In the genomic region with DNA sequence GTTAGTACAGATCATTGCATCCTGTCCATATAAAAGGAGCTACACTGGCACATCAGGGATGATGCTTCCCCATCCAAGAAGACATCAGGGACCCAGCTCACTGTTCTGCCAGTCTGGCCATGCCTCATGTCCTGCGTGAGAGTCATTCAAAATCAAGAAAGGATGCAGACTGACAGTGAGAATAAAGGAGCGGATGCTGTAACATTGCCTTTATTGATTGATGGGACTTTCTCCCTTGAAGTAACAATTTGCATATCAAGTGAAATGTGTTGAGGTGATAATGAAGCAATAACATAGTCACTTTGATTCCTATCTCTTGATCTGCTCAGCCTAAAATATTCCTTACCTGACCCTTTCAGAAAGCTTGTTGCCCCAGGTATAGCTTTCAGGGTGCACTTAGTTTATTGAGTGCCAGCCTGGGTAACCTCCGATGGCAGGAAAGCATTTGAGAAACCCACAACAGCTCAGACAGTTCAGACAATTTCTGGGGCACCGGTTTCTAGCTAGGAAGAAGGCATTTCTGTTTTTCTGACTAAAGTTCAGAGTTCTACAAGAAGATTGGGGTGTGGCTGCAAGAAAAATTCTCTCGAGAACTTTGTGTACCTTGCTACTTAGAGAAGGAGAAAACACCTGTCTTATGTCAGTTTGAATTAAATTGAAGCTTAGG, we compare ENCODE assay signal across 28 mouse cellular contexts.
A peak's percentile ranks its signal among the peaks of the same experiment; 100 is the strongest.
DNase-seq lines count a peak whose midpoint lies in the region; ATAC-seq and TF ChIP-seq lines count a peak whose summit lies in the region.
"Had no signal": no experiment of that assay in that cellular context is flagged by ENCODE, and none has a peak within 500 bp of the region (broad histone marks: within the 10 kb centered on the region; RNA-seq: fewer than 3 reads in every experiment).

No protein-coding gene starts in this region.

- WGBS in intestine, embryonic 15.5 days: 72% methylated on average over 5 of the region's 5 CpGs
- 49% methylated on average over 5 of the region's 5 CpGs for WGBS in intestine, postnatal 0 days
- 87% methylated on average over 5 of the region's 5 CpGs for WGBS in liver, embryonic 11.5 days

- H3K4me1 ChIP-seq in intestine, embryonic 15.5 days (replicated peaks): no peaks in the 10 kb centered on the region
- no peaks in the 10 kb centered on the region; the same call in 1 of the 2 replicates for H3K4me1 ChIP-seq in intestine, postnatal 0 days (replicated peaks; ENCODE audit: control insufficient read depth, insufficient read depth, low read length)
- H3K4me1 ChIP-seq in liver, embryonic 11.5 days (replicated peaks; ENCODE audit: control insufficient read depth, insufficient read depth, low read length): no peaks in the 10 kb centered on the region
- H3K4me1 ChIP-seq: embryonic facial prominence, embryonic 13.5 days; embryonic facial prominence, embryonic 15.5 days; forebrain, embryonic 10.5 days; forebrain, embryonic 12.5 days had no signal

- no peak overlapping the region for H3K4me2 ChIP-seq in intestine, embryonic 15.5 days (replicated peaks)
- H3K4me2 ChIP-seq in intestine, postnatal 0 days (replicated peaks; ENCODE audit: low read depth): no peak overlapping the region; the same call in 1 of the 2 replicates
- H3K4me2 ChIP-seq in liver, embryonic 11.5 days: no peak overlapping the region
- H3K4me2 ChIP-seq: embryonic facial prominence, embryonic 13.5 days; embryonic facial prominence, embryonic 15.5 days; forebrain, embryonic 12.5 days had no signal

- no peak for TF ChIP-seq CTCF in intestine, postnatal 0 days (IDR thresholded peaks at IDR 0.05; ENCODE audit: low read depth)

- ATAC-seq in activated CD4-positive, CD25-positive, alpha-beta regulatory T cell, adult 4 months: peak; percentile 56
- peak; percentile 62 for ATAC-seq in intestine, embryonic 15.5 days
- peak; percentile 59 for ATAC-seq in intestine, postnatal 0 days
- no peak for ATAC-seq in liver, embryonic 11.5 days (replicated peaks; ENCODE audit: low FRiP score)
- ATAC-seq: forebrain, embryonic 14.5 days; forebrain, embryonic 16.5 days; Patski had no signal

- H3K4me3 ChIP-seq in intestine, embryonic 15.5 days (replicated peaks): no peak overlapping the region
- H3K4me3 ChIP-seq in intestine, postnatal 0 days (ENCODE audit: low read depth, low read length): no peak overlapping the region
- H3K4me3 ChIP-seq in liver, embryonic 11.5 days (ENCODE audit: low read depth, low read length): no peak overlapping the region
- H3K4me3 ChIP-seq: embryonic facial prominence, embryonic 13.5 days; embryonic facial prominence, embryonic 15.5 days; erythroblast, embryonic 14.5 days; forebrain, embryonic 10.5 days; forebrain, embryonic 12.5 days had no signal

- no peak overlapping the region for H3K27ac ChIP-seq in intestine, embryonic 15.5 days
- peak overlapping the region; percentile 51; the same call in 1 of the 2 replicates for H3K27ac ChIP-seq in intestine, postnatal 0 days (ENCODE audit: low read depth, low read length)
- H3K27ac ChIP-seq in liver, embryonic 11.5 days (ENCODE audit: low read depth, low read length): no peak overlapping the region
- H3K27ac ChIP-seq: embryonic facial prominence, embryonic 13.5 days; embryonic facial prominence, embryonic 15.5 days; forebrain, embryonic 10.5 days; forebrain, embryonic 12.5 days had no signal

- no peaks in the 10 kb centered on the region for H3K36me3 ChIP-seq in intestine, embryonic 15.5 days
- H3K36me3 ChIP-seq in intestine, postnatal 0 days (ENCODE audit: control insufficient read depth, insufficient read depth): peaks cover 16% of the 10 kb centered on the region
- H3K36me3 ChIP-seq in liver, embryonic 11.5 days (ENCODE audit: control insufficient read depth, insufficient read depth, low read length): peaks cover 3% of the 10 kb centered on the region; the same call in 1 of the 2 replicates

- no peaks in the 10 kb centered on the region for H3K9me3 ChIP-seq in intestine, embryonic 15.5 days
- no peaks in the 10 kb centered on the region for H3K9me3 ChIP-seq in intestine, postnatal 0 days (ENCODE audit: control insufficient read depth)
- no peaks in the 10 kb centered on the region for H3K9me3 ChIP-seq in liver, embryonic 11.5 days (ENCODE audit: control insufficient read depth, low read length)
- H3K9me3 ChIP-seq: embryonic facial prominence, embryonic 13.5 days; embryonic facial prominence, embryonic 15.5 days; forebrain, embryonic 10.5 days; forebrain, embryonic 12.5 days; G1E had no signal

- no peak overlapping the region for H3K9ac ChIP-seq in intestine, embryonic 15.5 days
- no peak overlapping the region for H3K9ac ChIP-seq in intestine, postnatal 0 days (ENCODE audit: low read depth, low read length)
- H3K9ac ChIP-seq in liver, embryonic 11.5 days (ENCODE audit: low read depth, low read length): no peak overlapping the region
- H3K9ac ChIP-seq: embryonic facial prominence, embryonic 13.5 days; embryonic facial prominence, embryonic 15.5 days; forebrain, embryonic 12.5 days had no signal

- DNase-seq in CD4-positive, CD25-positive, alpha-beta regulatory T cell, adult 2 months (ENCODE audit: low read depth, low spot score): peak; percentile 28
- DNase-seq in kidney, adult 18-20 months: no peak
- no peak for DNase-seq in liver, embryonic 11.5 days (ENCODE audit: low spot score)
- no peak for DNase-seq in urinary bladder, postnatal 10 days (ENCODE audit: low spot score)
- DNase-seq: adrenal gland, adult 2 months; adrenal gland, postnatal 10 days; adrenal gland, postnatal 25 days; B cell, adult 2 months; cerebellum, adult 11 months; cerebellum, adult 18-20 months; cerebellum, adult 8-10 months; cerebellum, adult 9-11 months; cerebellum, postnatal 14 days; cerebellum, postnatal 36 days; embryo, embryonic 11 days had no signal

- H3K27me3 ChIP-seq in intestine, embryonic 15.5 days (replicated peaks): no peaks in the 10 kb centered on the region
- H3K27me3 ChIP-seq in intestine, postnatal 0 days (replicated peaks; ENCODE audit: control insufficient read depth, insufficient read depth, low read length): no peaks in the 10 kb centered on the region
- H3K27me3 ChIP-seq in liver, embryonic 11.5 days (replicated peaks; ENCODE audit: control insufficient read depth, insufficient read depth, low read length): no peaks in the 10 kb centered on the region
- H3K27me3 ChIP-seq: CH12.LX; embryonic facial prominence, embryonic 13.5 days; embryonic facial prominence, embryonic 15.5 days; forebrain, embryonic 12.5 days; Patski had no signal
